Mouse (Mus musculus) gonadal fat pad, adult 2 months (tissue): ENCODE results near the gene Ccdc175. TPM values are rescaled to one million over a fixed set of nuclear protein-coding genes. Genes with fewer than 3 reads are reported as not detected.

Experiments used
- DNase-seq: peaks from one replicate; pipeline ENCODE4 v3.0.0-alpha.2; 2012; ENCODE audit warnings: low read depth
- polyA plus RNA-seq: library from polyadenylated mRNA; depleted of rRNA; stranded (reverse); fragments of >200 nt; gene quantifications from 2 replicates; pipeline ENCODE4 v1.2.3, GENCODE M21; 2012

Gene Ccdc175
- polyA plus RNA-seq, 1 experiment = 0.04 TPM

GRCm38 (mm10) chr12:72102776-72103175 is 82.1 kb downstream of the Ccdc175 start:
- DNase-seq = no peak

- no peak for DNase-seq
Measured at GRCm38 (mm10) chr12:72096966-72097365, 87.9 kb downstream of the Ccdc175 start.

- no peak for DNase-seq
Measured at GRCm38 (mm10) chr12:72089802-72090201, 95.0 kb downstream of the Ccdc175 start.

- no peak for DNase-seq
Measured at GRCm38 (mm10) chr12:72086166-72086825, 98.5 kb downstream of the Ccdc175 start.

- peak; percentile 91 for DNase-seq
Measured at GRCm38 (mm10) chr12:72085329-72086165, 99.3 kb downstream of the Ccdc175 start, which contains the start of the genes L3hypdh and Jkamp. L3hypdh (minus strand) TSS chr12:72085439. Jkamp (plus strand) TSS chr12:72085589.

GRCm38 (mm10) chr12:72085024-72085328 is 99.9 kb downstream of the Ccdc175 start:
- no peak for DNase-seq

GRCm38 (mm10) chr12:72084261-72085023 is 100.4 kb downstream of the Ccdc175 start:
- DNase-seq = peak; percentile 51

GRCm38 (mm10) chr12:72083265-72083664 is 101.6 kb downstream of the Ccdc175 start:
- DNase-seq = no peak

GRCm38 (mm10) chr12:72082370-72082769 is 102.5 kb downstream of the Ccdc175 start:
- DNase-seq = no peak

- DNase-seq = no peak
Measured at GRCm38 (mm10) chr12:72081961-72082360, 102.9 kb downstream of the Ccdc175 start.

GRCm38 (mm10) chr12:72078248-72078647 is 106.6 kb downstream of the Ccdc175 start:
- DNase-seq = no peak

GRCm38 (mm10) chr12:72070327-72071269 is 114.2 kb downstream of the Ccdc175 start, which contains the start of gene Gpr135:
Gpr135 (minus strand) TSS chr12:72071125.
- DNase-seq = no peak

GRCm38 (mm10) chr12:72069626-72070326 is 115.1 kb downstream of the Ccdc175 start:
- no peak for DNase-seq

- DNase-seq = no peak
Measured at GRCm38 (mm10) chr12:72057780-72058179, 127.0 kb downstream of the Ccdc175 start.

- DNase-seq = no peak
Measured at GRCm38 (mm10) chr12:72053851-72054250, 131.0 kb downstream of the Ccdc175 start.

- DNase-seq = no peak
Measured at GRCm38 (mm10) chr12:72053303-72053702, 131.5 kb downstream of the Ccdc175 start.

GRCm38 (mm10) chr12:72052571-72052970 is 132.3 kb downstream of the Ccdc175 start:
- no peak for DNase-seq
